Mouse (Mus musculus) forelimb bud, embryonic 11.5 days (tissue): ENCODE measurements at regions not wholly inside any gene's neighbourhood (a gene's known extent, or its start where the extent isn't known, plus 50 kb on each side); places are given as distances from the start of the nearest gene placed in this dataset.

Experiments used
- DNase-seq: peaks from one replicate; pipeline ENCODE4 v3.0.0-alpha.2; 2012; ENCODE audit warnings: low read depth, low spot score

- DNase-seq = no peak
These were observed 58.9 kb upstream of the Syt13 start for GRCm38 (mm10) chr2:92856047-92856446.

GRCm38 (mm10) chr2:92860502-92861197, 54.2 kb upstream of the Syt13 start:
- DNase-seq = no peak
